Mouse (Mus musculus) stomach, postnatal 0 days (tissue): ENCODE data around the gene Brinp3. TPM values are rescaled to one million over a fixed set of nuclear protein-coding genes. Genes with fewer than 3 reads are reported as not detected.

ENCODE experiments used
- ATAC-seq: fragments of 200-750 bp; cut with Nextera tagmentation; 2 replicates; pipeline ENCODE4 v1.8.0; 2017; ENCODE audit not compliant: low FRiP score, low TSS enrichment
- DNase-seq: peaks from one replicate; pipeline ENCODE4 v3.0.0-alpha.2; 2016; ENCODE audit warnings: low spot score
- H3K27ac ChIP-seq: fragments of 300-500 bp; sonication (generic); replicated peaks from 2 replicates; pipeline ENCODE4 v1.5.1; 2014; ENCODE audit warnings: mild to moderate bottlenecking, control low read depth
- H3K27me3 ChIP-seq: fragments of 300-500 bp; sonication (generic); 2 replicates; pipeline ENCODE4 v1.6.1; 2014; ENCODE audit warnings: low read length; ENCODE audit not compliant: control insufficient read depth, insufficient read depth
- H3K36me3 ChIP-seq: fragments of 300-500 bp; sonication (generic); 2 replicates; pipeline ENCODE4 v1.6.1; 2014; ENCODE audit warnings: low read length, mixed read lengths; ENCODE audit not compliant: control insufficient read depth, insufficient read depth
- H3K4me1 ChIP-seq: fragments of 300-500 bp; sonication (generic); replicated peaks from 2 replicates; pipeline ENCODE4 v1.6.1; 2014; ENCODE audit warnings: antibody characterized with exemption; ENCODE audit not compliant: control insufficient read depth, insufficient read depth
- H3K4me2 ChIP-seq: fragments of 300-500 bp; sonication (generic); replicated peaks from 2 replicates; pipeline ENCODE4 v1.6.1; 2014; ENCODE audit warnings: low read depth, mild to moderate bottlenecking, control low read depth, moderate library complexity
- H3K4me3 ChIP-seq: fragments of 300-500 bp; sonication (generic); 2 replicates; pipeline ENCODE4 v1.5.1; 2014; ENCODE audit warnings: low read depth, low read length, control low read depth
- H3K9ac ChIP-seq: fragments of 300-500 bp; sonication (generic); 2 replicates; pipeline ENCODE4 v1.6.1; 2014; ENCODE audit warnings: mild to moderate bottlenecking, low read length, control low read depth, mixed read lengths
- H3K9me3 ChIP-seq: fragments of 300-500 bp; sonication (generic); 2 replicates; pipeline ENCODE4 v1.6.1; 2016; ENCODE audit warnings: low read length; ENCODE audit not compliant: control insufficient read depth
- CTCF ChIP-seq: IDR thresholded peaks from 2 replicates; pipeline ENCODE4 v1.5.1; 2016; ENCODE audit warnings: antibody characterized with exemption, low read depth, mild to moderate bottlenecking, moderate library complexity
- EP300 ChIP-seq: optimal IDR thresholded peaks from 2 replicates; pipeline ENCODE3; 2016; ENCODE audit warnings: antibody characterized with exemption
- WGBS: fragments of 180-500 bp; shearing (Covaris S2); extraction: QIAGEN DNeasy Blood & Tissue Kit; methylation state at CpG from one replicate; pipeline ENCODE4 v1.1.7; 2014; 5-methylcytosine and 5-hydroxymethylcytosine counted together
- polyA plus RNA-seq: library from polyadenylated mRNA; unstranded; fragments of >200 nt; fragmentation: Nextera tagmentation; extraction: Ambion mirVana; gene quantifications from 2 replicates; pipeline ENCODE4 v1.2.1, GENCODE M21; 2015

The Brinp3 gene
- polyA plus RNA-seq, result 0.69 and 0.73 TPM in 2 replicates

DNA sequence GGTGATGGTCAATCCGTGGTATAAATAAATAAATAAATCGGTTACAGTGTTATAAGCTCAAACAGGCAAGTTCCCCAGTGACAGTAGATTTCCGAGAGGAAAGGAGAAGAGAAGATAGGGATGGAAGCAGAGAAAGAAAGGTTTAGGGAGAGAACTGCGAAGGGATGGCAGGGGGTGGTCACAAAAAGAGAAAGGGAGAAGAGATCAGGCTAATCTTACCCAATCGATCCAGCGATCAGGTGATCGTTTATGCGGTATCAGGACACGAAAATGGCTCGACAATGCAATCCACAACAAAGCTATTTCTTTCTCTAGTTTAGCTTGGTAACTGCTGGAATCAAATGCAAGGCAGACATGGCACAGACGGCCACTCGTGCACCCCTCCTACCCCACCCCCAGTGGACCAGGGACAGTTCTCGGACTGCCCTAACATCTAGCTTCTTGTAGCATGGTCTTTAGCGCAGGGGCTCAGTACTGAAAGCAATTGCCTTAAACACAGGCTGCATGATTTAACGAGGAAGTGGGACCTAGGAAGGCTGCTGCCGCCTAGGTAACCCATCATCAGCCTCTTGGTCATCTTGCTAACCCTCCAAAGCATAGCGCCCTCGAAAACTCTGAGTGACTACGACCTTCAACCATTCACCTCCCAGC, at the start of gene Brinp3:
Brinp3 (plus strand) TSS at position 80 of the 651 bp plus-strand sequence.
- Histone ChIP-seq H3K9me3 (no peaks in the 10 kb centered on the region), H3K27me3 (no peaks in the 10 kb centered on the region), H3K27ac (no peak within 1 kb of the TSS), H3K36me3 (no peaks in the 10 kb centered on the region), H3K4me2 (peak within 1 kb of the TSS; percentile 59), H3K4me3 (peak within 1 kb of the TSS; percentile 29), H3K4me1 (0 out of 2 replicates have a peak, but pooled peaks cover 3% of the 10 kb centered on the region), H3K9ac (0 out of 2 replicates have a peak within 1 kb of the TSS, but pooled peaks have one; percentile 14)
- ATAC-seq, result no peak
- DNase-seq, result no peak
- 2% methylated on average over 19 of the region's 19 CpGs for WGBS
- TF ChIP-seq EP300 (no peak), CTCF (no peak)

GRCm38 (mm10) chr1:146494221-146494620, 339 bp upstream of the Brinp3 start:
- WGBS, result 9% methylated on average over 7 of the region's 7 CpGs
- H3K4me1 ChIP-seq, result 0 out of 2 replicates have a peak, but pooled peaks cover 3% of the 10 kb centered on the region

GRCm38 (mm10) chr1:146495386-146495785, 826 bp downstream of the Brinp3 start:
- Histone ChIP-seq H3K27ac (no peak overlapping the region), H3K4me2 (peak overlapping the region; percentile 59), H3K4me3 (peak overlapping the region; percentile 29; the same call in 1 of the 2 replicates), H3K4me1 (0 out of 2 replicates have a peak, but pooled peaks cover 3% of the 10 kb centered on the region), H3K9me3 (no peaks in the 10 kb centered on the region), H3K9ac (no peak overlapping the region), H3K36me3 (no peaks in the 10 kb centered on the region), H3K27me3 (no peaks in the 10 kb centered on the region)
- TF ChIP-seq CTCF (no peak), EP300 (no peak)
- ATAC-seq, result no peak
- WGBS, result 14% methylated on average over 3 of the region's 3 CpGs
- no peak for DNase-seq

More at GRCm38 (mm10) chr1:146494221-146494620, 339 bp upstream of the Brinp3 start:
- H3K9ac ChIP-seq, result no peak overlapping the region
- ATAC-seq (no peak), DNase-seq (no peak)
- H3K27ac ChIP-seq, result no peak overlapping the region
- no peaks in the 10 kb centered on the region for H3K9me3 ChIP-seq
- no peaks in the 10 kb centered on the region for H3K27me3 ChIP-seq
- no peak for TF ChIP-seq CTCF
- no peak for TF ChIP-seq EP300
- peak overlapping the region; percentile 59 for H3K4me2 ChIP-seq
- no peaks in the 10 kb centered on the region for H3K36me3 ChIP-seq
- H3K4me3 ChIP-seq, result peak overlapping the region; percentile 29

DNA sequence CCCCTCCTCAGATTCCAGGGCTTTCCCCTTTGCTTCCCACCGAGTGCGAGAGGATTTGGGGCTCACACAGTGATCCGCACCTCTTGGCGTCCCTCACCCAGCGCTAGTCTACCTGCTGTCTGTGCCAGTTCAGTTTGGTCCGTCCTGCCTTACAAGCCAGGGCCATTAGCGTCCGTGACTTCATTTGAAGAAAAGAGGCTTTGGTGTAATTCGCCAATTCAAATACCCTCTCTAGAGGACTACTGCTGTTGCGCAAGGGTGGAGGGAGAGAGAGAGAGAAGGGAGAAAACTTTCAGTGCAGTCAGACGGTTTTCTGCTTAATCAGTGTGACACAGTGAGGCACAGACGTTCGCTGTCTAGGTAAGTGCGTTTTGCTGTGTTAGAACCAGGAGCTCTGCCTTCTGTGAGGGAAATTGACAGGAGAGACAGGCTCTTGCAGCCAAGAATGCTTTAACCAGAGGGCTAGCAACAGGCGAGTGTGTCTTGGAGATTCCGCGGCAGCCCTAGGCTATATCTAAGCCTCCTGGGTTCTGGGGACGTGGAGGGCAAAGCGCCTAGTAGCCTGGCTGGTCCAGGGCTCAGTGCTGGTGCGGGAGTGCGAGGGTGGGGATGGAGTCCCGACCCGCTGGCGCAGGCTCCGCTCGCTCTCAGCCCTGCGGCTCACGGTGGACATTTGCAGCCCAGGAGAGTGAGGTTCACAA, 3.0 kb downstream of the Brinp3 start:
- Histone ChIP-seq H3K27me3 (no peaks in the 10 kb centered on the region), H3K4me2 (peak overlapping the region; percentile 75), H3K27ac (no peak overlapping the region), H3K36me3 (no peaks in the 10 kb centered on the region), H3K9me3 (no peaks in the 10 kb centered on the region), H3K9ac (peak overlapping the region; percentile 38), H3K4me3 (peak overlapping the region; percentile 46), H3K4me1 (0 out of 2 replicates have a peak, but pooled peaks cover 3% of the 10 kb centered on the region)
- TF ChIP-seq CTCF (no peak), EP300 (no peak)
- WGBS, result under 1% methylated on average over 28 of the region's 28 CpGs
- DNase-seq (peak; percentile 25), ATAC-seq (no peak; the same call in 1 of the 2 replicates)

- 0 out of 2 replicates have a peak, but pooled peaks cover 3% of the 10 kb centered on the region for H3K4me1 ChIP-seq
- peak overlapping the region; percentile 46 for H3K4me3 ChIP-seq
- H3K9me3 ChIP-seq, result no peaks in the 10 kb centered on the region
- DNase-seq (no peak), ATAC-seq (no peak)
- TF ChIP-seq EP300 (no peak), CTCF (no peak)
- no peak overlapping the region for H3K27ac ChIP-seq
- H3K27me3 ChIP-seq, result no peaks in the 10 kb centered on the region
- no peaks in the 10 kb centered on the region for H3K36me3 ChIP-seq
- peak overlapping the region; percentile 75 for H3K4me2 ChIP-seq
- under 1% methylated on average over 16 of the region's 16 CpGs for WGBS
- peak overlapping the region; percentile 38 for H3K9ac ChIP-seq
Observed at GRCm38 (mm10) chr1:146498085-146498779, 3.7 kb downstream of the Brinp3 start.
